Mouse (Mus musculus) left cerebral cortex, adult 2 months (tissue): Measurements from ENCODE around the gene Syt14. TPM values are rescaled to one million over a fixed set of nuclear protein-coding genes. Genes with fewer than 3 reads are reported as not detected.

Experiments
- DNase-seq, 2 experiments: peaks; one replicate each; pipeline ENCODE4 v3.0.0; 2021 to 2022; ENCODE audit warnings: low spot score in 2 of 2, mixed read lengths in 1 of 2; ENCODE audit errors: extremely low spot score in 1 of 2
- H3K27ac ChIP-seq: fragments of 200-600 bp; 2 replicates; pipeline ENCODE4 v1.8.1; 2022
- H3K4me3 ChIP-seq: fragments of 200-600 bp; 2 replicates; pipeline ENCODE4 v1.8.1; 2022
- CTCF ChIP-seq: fragments of 200-600 bp; IDR thresholded peaks from 2 replicates; pipeline ENCODE4 v1.8.1; 2022; ENCODE audit warnings: antibody characterized with exemption, mild to moderate bottlenecking, moderate library complexity
- intact Hi-C: fragments of 180-260 bp; cut with DNase I; formaldehyde crosslinking; loops from one replicate; pipeline ENCODE4 v1.15.1; 2025
- total RNA-seq, 2 experiments: library from RNA; stranded (reverse); gene quantifications; 2 replicates each; pipeline ENCODE4 v1.2.3; 2021

Syt14 gene
- total RNA-seq, 2 experiments from 2014 or later = 27.5 to 28.2 TPM

DNA sequence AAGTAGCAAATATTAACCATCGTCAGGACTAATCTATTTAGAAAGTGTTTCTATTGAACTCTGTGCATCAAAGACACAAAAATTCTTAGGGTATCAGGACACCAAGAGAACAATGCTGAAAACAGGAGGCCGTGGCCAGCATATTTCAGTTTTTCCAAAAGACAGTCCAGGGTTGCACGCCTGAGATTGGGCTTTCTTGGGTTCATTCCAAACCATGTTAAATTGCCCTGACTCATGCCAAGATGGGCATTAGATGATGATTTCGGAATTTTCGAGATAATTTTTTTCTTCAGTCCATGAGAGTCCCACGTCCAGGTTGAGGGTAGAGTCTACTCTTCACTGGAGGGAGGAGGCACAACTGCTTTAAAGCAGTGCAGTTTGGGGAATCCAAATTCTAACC, 178.6 kb downstream of the Syt14 start:
- Histone ChIP-seq H3K27ac (no peak overlapping the region), H3K4me3 (no peak overlapping the region)
- no peak for DNase-seq
- TF ChIP-seq CTCF = no peak
- intact Hi-C loops = loop anchor here (5.0 kb wide), 1 partner anchor 70 kb away; no protein-coding TSS in a partner anchor

DNA sequence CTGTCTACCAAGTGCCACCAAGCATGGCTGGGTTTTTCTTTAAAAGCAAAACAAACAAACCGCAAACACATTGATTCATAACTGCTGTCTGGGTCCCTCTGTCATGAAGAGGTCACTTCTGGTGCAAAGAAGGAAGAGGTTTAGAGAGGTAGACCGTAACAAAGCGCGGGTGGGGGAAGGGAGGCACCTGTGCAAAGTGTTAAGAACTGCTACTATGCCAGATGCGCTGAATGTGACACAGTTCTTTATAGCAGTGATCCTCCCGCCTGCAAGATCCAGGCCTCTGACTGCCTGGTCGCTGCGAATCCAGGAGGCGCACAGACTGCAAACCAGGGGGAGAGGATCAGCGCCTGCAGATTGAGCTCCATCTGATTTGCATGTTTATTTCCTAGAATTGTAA, 179.2 kb downstream of the Syt14 start:
- H3K4me3 ChIP-seq = no peak overlapping the region
- intact Hi-C loops = loop anchor here (5.0 kb wide), 1 partner anchor 69 kb away; no protein-coding TSS in a partner anchor
- H3K27ac ChIP-seq = no peak overlapping the region
- no peak for DNase-seq
- no peak for TF ChIP-seq CTCF

DNA sequence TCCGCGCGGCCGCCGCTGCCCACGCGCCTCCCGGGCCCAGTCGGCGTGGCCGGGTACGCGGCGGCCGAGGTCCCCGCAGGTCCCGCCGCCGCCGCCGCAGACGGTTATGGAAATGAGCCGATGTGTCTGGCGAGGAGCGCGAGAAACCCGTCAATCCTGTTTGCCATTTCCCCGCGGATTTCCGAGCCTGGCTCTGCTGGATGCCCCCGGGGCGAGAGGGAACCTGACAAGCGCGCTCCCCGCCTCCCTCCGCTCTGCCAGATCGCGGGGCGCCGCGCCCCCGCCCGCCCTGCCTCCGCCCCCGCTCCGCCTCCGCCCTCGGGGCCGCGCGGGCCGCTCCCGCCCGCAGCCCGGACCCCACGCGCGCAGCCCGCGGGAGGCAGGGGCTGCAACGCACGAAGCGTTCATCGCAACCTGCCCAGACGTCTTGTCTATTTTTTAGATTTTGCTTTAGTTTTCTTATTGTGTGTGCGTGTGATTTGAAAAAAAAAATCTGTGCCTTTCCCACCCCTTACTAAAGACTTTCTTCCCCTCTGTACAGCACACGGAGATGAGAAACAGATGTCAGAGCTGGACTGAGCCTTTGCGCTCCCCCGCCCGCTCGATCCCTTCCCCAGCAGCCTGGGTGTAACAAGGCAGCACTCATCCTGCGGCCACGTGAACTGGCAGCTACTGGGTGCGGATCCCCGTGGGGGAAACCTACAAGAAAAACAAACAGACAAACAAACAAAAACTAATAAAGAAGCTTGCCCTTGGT, 179.9 kb downstream of the Syt14 start, which contains the start of gene Sertad4:
TSS of gene Sertad4 (minus strand) at position 283 of the 757 bp plus-strand sequence.
- peak; percentile 44 to 53 for DNase-seq
- Histone ChIP-seq H3K27ac (peak within 1 kb of the TSS; percentile 86), H3K4me3 (peak within 1 kb of the TSS; percentile 65)
- no peak for TF ChIP-seq CTCF
- intact Hi-C loops = loop anchor here (2.0 to 5.0 kb wide), 2 partner anchors 49 to 68 kb away; no protein-coding TSS in a partner anchor

DNA sequence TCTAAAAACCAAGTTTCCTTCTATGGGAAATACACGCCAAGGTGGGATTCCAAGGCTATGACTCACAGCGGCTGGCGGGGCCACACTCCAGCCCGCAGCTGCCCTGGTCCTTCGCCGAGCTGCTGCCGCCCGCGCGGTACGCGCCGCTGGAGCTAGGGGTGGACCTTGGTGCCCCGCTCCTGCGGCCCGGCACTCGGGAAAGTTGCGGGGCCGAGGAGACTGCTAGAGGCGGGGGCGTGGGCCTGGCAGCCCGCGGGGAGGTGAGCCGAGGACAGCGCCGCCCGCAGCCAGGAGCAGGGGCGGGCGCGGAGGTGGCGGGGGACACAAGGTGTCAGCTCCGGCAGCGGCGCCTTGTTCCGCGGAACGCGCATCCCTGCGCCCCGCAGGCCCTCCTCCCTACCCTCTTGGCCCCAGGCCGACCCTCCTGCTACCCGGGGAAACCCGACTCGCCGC, 180.7 kb downstream of the Syt14 start:
- Histone ChIP-seq H3K4me3 (peak overlapping the region; percentile 65), H3K27ac (peak overlapping the region; percentile 86)
- TF ChIP-seq CTCF = no peak; the same call in 1 of the 2 replicates
- intact Hi-C loops = loop anchor here (2.0 to 5.0 kb wide), 2 partner anchors 48 to 68 kb away; no protein-coding TSS in a partner anchor
- peak; percentile 45 to 55 for DNase-seq

DNA sequence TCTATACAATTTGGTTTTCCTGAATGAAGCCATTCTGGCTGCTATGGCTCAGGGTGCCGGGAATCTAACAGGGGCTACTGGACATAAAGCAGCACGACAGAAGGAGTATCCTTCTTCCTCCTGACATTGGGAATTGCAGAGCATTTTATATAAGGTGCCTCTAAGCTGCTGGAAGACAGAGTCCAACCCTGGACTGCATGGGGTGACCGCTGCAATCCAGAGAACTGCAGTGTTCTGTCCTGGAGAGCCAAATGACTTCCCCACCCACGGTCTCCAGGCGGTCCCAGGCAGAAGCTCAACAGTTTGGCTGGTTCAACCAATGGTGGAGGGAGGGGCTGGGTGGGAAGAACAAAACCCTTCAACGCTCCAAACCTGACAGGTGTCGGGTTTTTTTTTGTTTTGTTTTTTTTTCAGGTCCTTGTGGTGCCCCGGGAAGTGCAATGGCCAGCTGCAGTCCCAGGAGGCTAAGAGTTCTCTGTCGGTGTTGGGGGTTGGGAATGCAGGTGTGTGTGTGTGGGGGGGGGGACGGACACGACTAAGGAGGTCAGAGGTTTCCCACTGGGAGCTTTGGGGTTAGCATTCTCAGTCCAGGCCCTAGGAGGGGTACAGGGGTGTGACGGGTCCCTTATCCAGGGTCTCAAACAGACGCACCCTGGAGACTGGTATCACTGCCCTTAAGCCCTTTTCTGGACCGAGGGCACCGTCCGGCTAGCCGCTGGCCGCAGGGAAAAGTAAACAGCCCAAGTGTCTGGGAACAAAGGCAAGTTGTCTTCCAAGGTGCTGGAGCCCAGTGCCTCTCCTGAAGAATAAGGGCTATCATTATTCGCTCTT, 181.4 kb downstream of the Syt14 start:
- intact Hi-C loops = loop anchor here (2.0 kb wide), 2 partner anchors 19 to 47 kb away; no protein-coding TSS in a partner anchor
- DNase-seq = no peak
- Histone ChIP-seq H3K4me3 (peak overlapping the region; percentile 65), H3K27ac (peak overlapping the region; percentile 86)
- no peak for TF ChIP-seq CTCF

DNA sequence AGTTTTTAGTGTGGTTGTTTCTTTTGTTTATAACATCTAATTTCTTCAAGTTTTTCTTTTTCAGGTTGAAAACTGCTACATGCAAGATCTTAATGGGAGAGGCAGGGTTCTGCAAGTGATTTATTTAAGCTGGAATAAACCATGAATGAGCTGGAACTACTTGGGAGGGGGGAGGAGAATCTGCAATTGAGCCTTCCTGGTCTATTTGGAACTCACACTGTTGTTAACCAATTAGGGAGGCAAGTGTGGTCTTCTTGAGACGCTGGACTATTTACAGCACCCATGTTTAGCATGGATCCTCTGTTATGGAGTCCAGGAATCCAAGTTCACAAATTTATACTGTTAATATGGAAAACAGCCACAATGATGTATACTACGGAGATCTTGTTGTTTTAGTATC, 182.1 kb downstream of the Syt14 start:
- TF ChIP-seq CTCF = no peak
- intact Hi-C loops = loop anchor here (2.0 kb wide), 1 partner anchor 19 kb away; no protein-coding TSS in a partner anchor
- no peak overlapping the region for H3K27ac ChIP-seq
- DNase-seq = no peak
- H3K4me3 ChIP-seq = no peak overlapping the region

DNA sequence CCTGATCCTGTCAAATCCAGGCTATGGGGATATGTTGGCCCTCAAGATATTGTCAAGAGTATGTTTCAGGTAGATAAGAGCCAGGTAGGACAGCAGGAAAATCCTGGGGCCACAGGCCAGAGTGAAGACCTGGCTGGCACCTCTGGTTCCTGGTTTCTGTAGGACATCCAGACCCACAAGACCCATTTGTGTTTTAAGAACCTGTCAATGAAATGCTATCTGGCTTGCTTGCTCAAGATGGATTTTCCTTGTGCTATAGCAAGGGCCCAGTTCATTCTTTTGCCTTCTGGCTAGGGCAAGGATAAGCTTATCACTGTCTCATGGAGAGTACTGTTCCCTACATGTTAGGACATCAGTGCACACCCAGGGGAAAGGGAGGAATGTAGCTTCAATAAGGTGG, 183.5 kb downstream of the Syt14 start:
- H3K27ac ChIP-seq = no peak overlapping the region
- no peak for TF ChIP-seq CTCF
- no peak overlapping the region for H3K4me3 ChIP-seq
- intact Hi-C loops = loop anchor here (2.0 kb wide), 1 partner anchor 17 kb away; no protein-coding TSS in a partner anchor
- no peak for DNase-seq

DNA sequence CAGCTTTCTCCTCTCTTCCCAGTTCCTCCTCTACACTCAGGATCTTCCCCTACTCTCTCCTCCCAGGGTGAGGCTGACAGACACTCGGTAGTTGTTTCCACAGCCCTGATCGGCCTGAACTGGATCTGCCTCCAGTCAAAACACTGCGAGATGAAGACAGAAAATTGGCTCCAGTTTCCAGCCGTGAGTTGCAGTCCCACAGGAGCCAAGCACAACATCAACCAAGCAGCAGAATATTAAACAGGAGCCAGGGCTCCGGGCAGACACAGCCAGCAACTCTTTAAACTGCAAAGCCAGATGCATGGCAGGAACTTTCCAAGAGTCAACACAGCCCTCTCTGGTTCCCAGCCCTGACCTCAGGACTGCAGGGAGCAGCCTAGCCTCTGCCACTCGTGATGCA, 183.9 kb downstream of the Syt14 start:
- no peak overlapping the region for H3K27ac ChIP-seq
- intact Hi-C loops = loop anchor here (2.0 kb wide), 1 partner anchor 17 kb away; no protein-coding TSS in a partner anchor
- H3K4me3 ChIP-seq = no peak overlapping the region
- TF ChIP-seq CTCF = no peak
- no peak for DNase-seq

DNA sequence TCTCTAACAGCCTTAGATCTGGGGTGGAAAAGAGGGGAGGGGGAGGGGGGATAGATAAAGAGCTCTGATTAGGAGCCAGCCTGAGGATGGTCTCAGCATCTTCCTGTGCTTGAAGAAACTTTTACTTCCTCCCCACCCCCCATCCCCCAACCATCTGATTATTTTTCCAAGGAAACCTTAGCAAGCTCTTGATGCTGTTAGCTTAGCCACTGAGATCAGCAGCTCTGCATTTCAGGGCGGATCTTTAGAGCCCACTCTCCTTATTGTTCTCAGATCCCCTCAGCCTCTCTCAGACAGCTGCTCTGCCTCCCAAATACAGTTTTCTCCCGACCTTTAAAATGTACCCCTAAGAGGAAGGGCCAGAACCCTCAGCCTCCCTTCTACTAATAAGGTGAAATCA, 184.4 kb downstream of the Syt14 start:
- DNase-seq = no peak
- Histone ChIP-seq H3K27ac (no peak overlapping the region), H3K4me3 (no peak overlapping the region)
- TF ChIP-seq CTCF = no peak
- intact Hi-C loops = no loop called here

DNA sequence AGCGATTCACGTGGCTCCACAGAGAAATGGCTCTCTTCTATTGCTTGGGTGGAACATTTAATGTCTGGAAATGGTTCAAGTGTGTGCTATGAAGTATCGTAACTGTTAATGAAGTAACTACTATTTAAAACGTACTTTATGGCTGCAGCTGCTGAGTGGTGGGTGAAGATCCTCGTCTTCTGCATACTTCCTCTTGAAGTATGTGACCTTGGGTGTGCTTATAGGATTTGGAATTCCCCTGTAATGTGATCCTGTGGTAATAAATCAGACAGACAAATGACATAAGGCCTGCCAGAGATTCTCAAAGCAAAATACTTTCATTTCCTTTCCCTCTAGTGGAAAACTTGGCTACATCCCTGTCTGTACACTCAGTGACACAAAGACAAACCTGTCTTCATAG, 186.0 kb downstream of the Syt14 start:
- intact Hi-C loops = no loop called here
- no peak overlapping the region for H3K27ac ChIP-seq
- no peak for DNase-seq
- no peak overlapping the region for H3K4me3 ChIP-seq
- TF ChIP-seq CTCF = no peak

DNA sequence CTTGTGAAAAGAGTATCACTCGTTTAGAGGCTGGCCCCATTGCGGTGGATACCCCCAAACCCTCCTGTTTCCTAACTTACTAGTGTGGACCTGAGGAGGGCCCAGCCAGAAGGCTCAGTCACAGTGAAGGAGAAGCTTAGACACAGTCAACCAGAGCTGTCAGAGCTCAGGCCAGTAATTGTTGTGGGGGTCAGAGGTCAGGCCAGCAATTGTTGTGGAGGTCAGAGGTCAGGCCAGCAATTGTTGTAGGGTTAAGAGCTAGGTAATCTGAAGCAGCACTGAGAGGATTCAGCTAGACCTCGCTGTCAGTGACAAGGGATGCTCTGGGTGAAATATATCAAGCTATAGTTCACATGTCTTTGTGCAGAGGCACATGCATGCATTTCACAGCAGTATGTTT, 188.3 kb downstream of the Syt14 start:
- no peak overlapping the region for H3K27ac ChIP-seq
- no peak for DNase-seq
- intact Hi-C loops = no loop called here

More for the DNA sequence above, 188.3 kb downstream of the Syt14 start:
- no peak overlapping the region for H3K4me3 ChIP-seq
- no peak for TF ChIP-seq CTCF

Other genes starting within 250 kb of the Syt14 start
- gene Sertad4, start 180.0 kb downstream of the Syt14 start, total RNA-seq = 10 to 100 TPM; 11.6 to 12.1 TPM
- 10 to 100 TPM; 20.9 to 25.5 TPM for gene Diexf, start 94.5 kb upstream of the Syt14 start, total RNA-seq
- 1 to 10 TPM in 1 of 2 experiments, under 1 TPM in 1; 0.68 to 1.1 TPM for gene Irf6, start 117.3 kb upstream of the Syt14 start, total RNA-seq
- gene A130010J15Rik, start 132.3 kb upstream of the Syt14 start, total RNA-seq = 1 to 10 TPM; 3.4 to 3.5 TPM
- 1 to 10 TPM; 1.2 to 1.8 TPM for gene Traf3ip3, start 165.9 kb upstream of the Syt14 start, total RNA-seq
- 1 to 10 TPM in 1 of 2 experiments, under 1 TPM in 1; 0.97 to 1.1 TPM for gene Lamb3, start 171.9 kb upstream of the Syt14 start, total RNA-seq
- 10 to 100 TPM; 17.4 to 18.1 TPM for gene Hsd11b1, start 228.3 kb upstream of the Syt14 start, total RNA-seq
- 1 to 10 TPM; 6.0 to 7.3 TPM for gene G0s2, start 237.4 kb upstream of the Syt14 start, total RNA-seq